Mouse (Mus musculus) MEL (cell line): ENCODE measurements at regions not wholly inside any gene's neighbourhood (a gene's known extent, or its start where the extent isn't known, plus 50 kb on each side); places are given as distances from the start of the nearest gene placed in this dataset.

ENCODE experiments used
- DNase-seq: peaks from one replicate; pipeline ENCODE4 v3.0.0; 2011; ENCODE audit warnings: low read depth, low spot score
- H3K27ac ChIP-seq: 2 replicates; pipeline ENCODE4 v1.5.1; 2012; ENCODE audit warnings: low read depth, mild to moderate bottlenecking, control low read depth, low read length, moderate library complexity; ENCODE audit not compliant: control insufficient read depth
- H3K27me3 ChIP-seq, 2 experiments: fragments of 150-350 bp in 1 of 2; sonication (generic) in 1 of 2; 2 replicates each; pipeline ENCODE4 v1.6.1; 2012; ENCODE audit warnings: low read length in 2 of 2, mild to moderate bottlenecking in 2 of 2, improper control_type of control experiment in 1 of 2, moderate library complexity in 1 of 2; ENCODE audit not compliant: insufficient read depth in 2 of 2, control insufficient read depth in 1 of 2
- H3K36me3 ChIP-seq, 2 experiments: 2 replicates each; pipeline ENCODE4 v1.6.1; 2012 to 2014; ENCODE audit warnings: low read length in 2 of 2, improper control_type of control experiment in 1 of 2, inconsistent platforms in 1 of 2, mild to moderate bottlenecking in 1 of 2; ENCODE audit not compliant: insufficient read depth in 2 of 2, control insufficient read depth in 1 of 2
- H3K4me1 ChIP-seq, 2 experiments: fragments of 150-350 bp in 1 of 2; sonication (generic) in 1 of 2; 2 replicates each; pipeline ENCODE4 v1.6.1; 2012; ENCODE audit warnings: low read length in 2 of 2, improper control_type of control experiment in 1 of 2, mild to moderate bottlenecking in 1 of 2; ENCODE audit not compliant: insufficient read depth in 2 of 2, control insufficient read depth in 1 of 2
- H3K4me3 ChIP-seq, 2 experiments: fragments of 150-350 bp in 1 of 2; sonication (generic) in 1 of 2; 2 replicates each; pipeline ENCODE4 v1.5.1; 2012; ENCODE audit warnings: low read depth in 2 of 2, low read length in 2 of 2, mild to moderate bottlenecking in 2 of 2, moderate library complexity in 2 of 2, control low read depth in 1 of 2, improper control_type of control experiment in 1 of 2; ENCODE audit not compliant: control insufficient read depth in 1 of 2, insufficient read depth in 1 of 2
- H3K79me2 ChIP-seq: 2 replicates; pipeline ENCODE4 v1.6.1; 2012; ENCODE audit warnings: mild to moderate bottlenecking, low read length, moderate library complexity; ENCODE audit not compliant: control insufficient read depth, poor library complexity, insufficient read depth
- H3K9ac ChIP-seq: 2 replicates; pipeline ENCODE4 v1.6.1; 2012; ENCODE audit warnings: low read depth, mild to moderate bottlenecking, control low read depth, low read length, moderate library complexity; ENCODE audit not compliant: control insufficient read depth, poor library complexity, severe bottlenecking
- H3K9me3 ChIP-seq: fragments of 150-350 bp; sonication (generic); replicated peaks from 2 replicates; pipeline ENCODE4 v1.6.1; 2012; ENCODE audit warnings: mild to moderate bottlenecking, low read length, improper control_type of control experiment, moderate library complexity; ENCODE audit not compliant: insufficient read depth
- CHD2 ChIP-seq: IDR thresholded peaks from 2 replicates; pipeline ENCODE4 v1.6.1; 2011; ENCODE audit warnings: low read length, improper control_type of control experiment
- CTCF ChIP-seq, 3 experiments: IDR thresholded peaks in 2 of 3; conservative IDR thresholded peaks in 1 of 3; 2 replicates each; pipeline ENCODE4 v1.5.1; 2011 to 2012; ENCODE audit warnings: low read length in 3 of 3, low read depth in 2 of 3, mild to moderate bottlenecking in 2 of 3, improper control_type of control experiment in 1 of 3, inconsistent platforms in 1 of 3, mixed read lengths in 1 of 3, moderate library complexity in 1 of 3; ENCODE audit not compliant: control insufficient read depth in 1 of 3, insufficient read depth in 1 of 3, poor library complexity in 1 of 3, severe bottlenecking in 1 of 3
- ELF1 ChIP-seq: IDR thresholded peaks from 2 replicates; pipeline ENCODE4 v1.6.1; 2014; ENCODE audit warnings: low read depth, mild to moderate bottlenecking, inconsistent platforms, low read length, improper control_type of control experiment, moderate library complexity
- EP300 ChIP-seq, 2 experiments: IDR thresholded peaks; 2 replicates each; pipeline ENCODE4 v1.6.1; 2011; ENCODE audit warnings: improper control_type of control experiment in 2 of 2, low read length in 2 of 2, low read depth in 1 of 2, mild to moderate bottlenecking in 1 of 2
- GATA1 ChIP-seq: IDR thresholded peaks from 2 replicates; pipeline ENCODE4 v1.6.1; 2011; ENCODE audit warnings: low read depth, low read length, improper control_type of control experiment
- JUND ChIP-seq: IDR thresholded peaks from 2 replicates; pipeline ENCODE4 v1.6.1; 2011; ENCODE audit warnings: low read depth, mild to moderate bottlenecking, improper control_type of control experiment, low read length
- KAT2A ChIP-seq: conservative IDR thresholded peaks from 2 replicates; pipeline ENCODE4 v1.6.1; 2012; ENCODE audit warnings: low read depth, low read length, improper control_type of control experiment, inconsistent platforms
- MXI1 ChIP-seq: IDR thresholded peaks from 2 replicates; pipeline ENCODE4 v1.6.1; 2011; ENCODE audit warnings: mild to moderate bottlenecking, low read depth, low read length, improper control_type of control experiment
- MYB ChIP-seq: IDR thresholded peaks from 2 replicates; pipeline ENCODE4 v1.6.1; 2011; ENCODE audit warnings: mild to moderate bottlenecking, low read depth, low read length, improper control_type of control experiment
- MYC ChIP-seq: IDR thresholded peaks from 2 replicates; pipeline ENCODE4 v1.6.1; 2011; ENCODE audit warnings: low read depth, mild to moderate bottlenecking, low read length, improper control_type of control experiment, moderate library complexity
- NELFE ChIP-seq: IDR thresholded peaks from 2 replicates; pipeline ENCODE4 v1.6.1; 2011; ENCODE audit warnings: low read depth, low read length, improper control_type of control experiment
- NRF1 ChIP-seq: IDR thresholded peaks from 2 replicates; pipeline ENCODE4 v1.6.1; 2014; ENCODE audit warnings: low read depth, mild to moderate bottlenecking, inconsistent platforms, low read length, improper control_type of control experiment, moderate library complexity; ENCODE audit not compliant: poor library complexity, insufficient read depth, severe bottlenecking
- POLR2A ChIP-seq, 2 experiments: IDR thresholded peaks; 2 replicates each; pipeline ENCODE4 v1.6.1; 2011 to 2012; ENCODE audit warnings: low read length in 2 of 2, mild to moderate bottlenecking in 2 of 2, control low read depth in 1 of 2, improper control_type of control experiment in 1 of 2, low read depth in 1 of 2, moderate library complexity in 1 of 2; ENCODE audit not compliant: control insufficient read depth in 1 of 2, insufficient read depth in 1 of 2, poor library complexity in 1 of 2
- POLR2AphosphoS5 ChIP-seq: IDR thresholded peaks from 2 replicates; pipeline ENCODE4 v1.6.1; 2012; ENCODE audit warnings: low read depth, borderline replicate concordance, mild to moderate bottlenecking, inconsistent platforms, low read length, moderate library complexity, mixed read lengths
- RCOR1 ChIP-seq: IDR thresholded peaks from 2 replicates; pipeline ENCODE4 v1.6.1; 2012; ENCODE audit warnings: low read depth, mild to moderate bottlenecking, inconsistent platforms, low read length, improper control_type of control experiment
- SIN3A ChIP-seq: IDR thresholded peaks from 2 replicates; pipeline ENCODE4 v1.6.1; 2012; ENCODE audit warnings: low read length, improper control_type of control experiment, inconsistent platforms
- SMC3 ChIP-seq: IDR thresholded peaks from 2 replicates; pipeline ENCODE4 v1.6.1; 2011; ENCODE audit warnings: low read depth, low read length, improper control_type of control experiment
- TAL1 ChIP-seq: IDR thresholded peaks from 2 replicates; pipeline ENCODE4 v1.6.1; 2012; ENCODE audit warnings: mild to moderate bottlenecking, inconsistent platforms, low read length, moderate library complexity, mixed read lengths
- TCF12 ChIP-seq: IDR thresholded peaks from 2 replicates; pipeline ENCODE4 v1.6.1; 2014; ENCODE audit warnings: low read depth, mild to moderate bottlenecking, inconsistent platforms, low read length, improper control_type of control experiment, moderate library complexity
- USF1 ChIP-seq: IDR thresholded peaks from 2 replicates; pipeline ENCODE4 v1.6.1; 2014; ENCODE audit warnings: low read depth, mild to moderate bottlenecking, inconsistent platforms, low read length, improper control_type of control experiment, moderate library complexity
- ZMIZ1 ChIP-seq: IDR thresholded peaks from 2 replicates; pipeline ENCODE4 v1.6.1; 2012; ENCODE audit warnings: low read depth, mild to moderate bottlenecking, inconsistent platforms, low read length, improper control_type of control experiment, moderate library complexity
- ZNF384 ChIP-seq: IDR thresholded peaks from 2 replicates; pipeline ENCODE4 v1.6.1; 2012; ENCODE audit warnings: low read depth, mild to moderate bottlenecking, inconsistent platforms, low read length, improper control_type of control experiment

DNA sequence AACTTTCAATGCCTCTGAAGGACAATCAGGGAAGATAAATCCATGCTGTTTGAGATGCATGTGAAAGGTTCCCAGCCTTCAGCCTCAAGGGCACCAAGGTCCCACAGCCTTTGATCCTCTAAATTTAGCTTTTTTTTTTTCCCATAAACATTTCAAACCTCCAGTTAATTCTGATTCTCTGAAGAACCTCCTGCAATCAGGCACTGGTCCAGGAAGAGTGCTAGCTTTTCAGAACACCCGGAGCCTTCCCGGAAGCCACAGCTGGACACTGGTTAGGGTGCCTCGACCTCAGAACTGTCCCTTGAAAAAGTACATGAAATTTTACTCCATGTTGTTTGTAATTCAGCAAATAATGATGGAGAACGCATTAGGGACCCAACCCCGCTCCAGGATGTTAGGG, 348.9 kb downstream of the Prdm2 start:
- Histone ChIP-seq H3K79me2 (no peaks in the 10 kb centered on the region), H3K4me1 (no peaks in the 10 kb centered on the region), H3K9ac (no peak overlapping the region), H3K36me3 (no peaks in the 10 kb centered on the region), H3K27ac (no peak overlapping the region), H3K9me3 (no peaks in the 10 kb centered on the region), H3K4me3 (no peak overlapping the region), H3K27me3 (no peaks in the 10 kb centered on the region)
- DNase-seq = no peak
- no peak for TF ChIP-seq CTCF (IDR thresholded peaks at IDR 0.05 in 2 of 3, conservative IDR thresholded peaks at IDR 0.05 in 1 of 3; ENCODE audit: control insufficient read depth in 1 of 3, insufficient read depth in 1 of 3, low read depth in 2 of 3, low read length in 3 of 3, poor library complexity in 1 of 3, severe bottlenecking in 1 of 3)
- TF ChIP-seq GATA1 = no peak
- no peak for TF ChIP-seq SMC3
- no peak for TF ChIP-seq MXI1
- TF ChIP-seq USF1 = no peak
- no peak for TF ChIP-seq CHD2
- TF ChIP-seq KAT2A = no peak
- TF ChIP-seq RCOR1 = no peak
- no peak for TF ChIP-seq TCF12
- no peak for TF ChIP-seq TAL1
- no peak for TF ChIP-seq MYB
- no peak for TF ChIP-seq POLR2A (IDR thresholded peaks at IDR 0.05; ENCODE audit: control insufficient read depth in 1 of 2, insufficient read depth in 1 of 2, low read depth in 1 of 2, low read length in 2 of 2, poor library complexity in 1 of 2)
- no peak for TF ChIP-seq SIN3A
- TF ChIP-seq JUND = no peak
- TF ChIP-seq EP300 (IDR thresholded peaks at IDR 0.05; ENCODE audit: low read depth in 1 of 2, low read length in 2 of 2) = no peak
- TF ChIP-seq ZMIZ1 = no peak
- no peak for TF ChIP-seq NRF1
- TF ChIP-seq ZNF384 = no peak
- TF ChIP-seq ELF1 = no peak
- no peak for TF ChIP-seq POLR2AphosphoS5

DNA sequence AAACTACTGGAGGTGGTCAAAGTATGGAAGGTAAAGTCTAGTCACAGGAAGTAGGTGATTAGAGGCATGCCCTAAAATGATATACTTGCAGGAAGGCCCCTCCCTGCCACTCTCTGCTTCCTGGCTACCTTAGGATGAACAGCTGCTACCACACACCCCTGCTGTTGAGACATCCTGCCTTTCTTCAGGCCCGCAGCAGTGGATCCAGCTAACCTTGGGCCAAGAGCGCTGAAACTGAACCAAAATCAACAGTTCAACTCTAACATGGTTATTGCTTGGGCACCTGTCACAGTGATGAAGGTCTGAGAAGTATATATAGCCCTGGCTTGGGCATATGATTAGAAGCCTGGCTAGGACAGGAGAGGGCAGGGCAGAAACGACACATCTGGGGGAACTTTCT, 352.4 kb downstream of the Prdm2 start:
- no peak for DNase-seq
- Histone ChIP-seq H3K27me3 (no peaks in the 10 kb centered on the region), H3K79me2 (no peaks in the 10 kb centered on the region), H3K4me1 (no peaks in the 10 kb centered on the region), H3K9ac (no peak overlapping the region), H3K9me3 (no peaks in the 10 kb centered on the region), H3K4me3 (no peak overlapping the region), H3K27ac (no peak overlapping the region), H3K36me3 (no peaks in the 10 kb centered on the region)
- TF ChIP-seq TCF12 (no peak), EP300 (IDR thresholded peaks at IDR 0.05; ENCODE audit: low read depth in 1 of 2, low read length in 2 of 2) (no peak), NELFE (no peak), GATA1 (no peak), MYC (no peak), KAT2A (no peak)
